Mouse (Mus musculus) intestine, embryonic 14.5 days (tissue): Measurements from ENCODE around the gene Sap30bp. TPM values are rescaled to one million over a fixed set of nuclear protein-coding genes. Genes with fewer than 3 reads are reported as not detected.
A peak's percentile ranks its signal among the peaks of the same experiment; 100 is the strongest.

Experiments
- ATAC-seq: fragments of 200-750 bp; cut with Nextera tagmentation; replicated peaks from 2 replicates; pipeline ENCODE4 v1.8.0; 2017; ENCODE audit warnings: low read depth, moderate number of reproducible peaks, moderate TSS enrichment, moderate library complexity; ENCODE audit not compliant: low FRiP score, low TSS enrichment
- DNase-seq: peaks from one replicate; pipeline ENCODE4 v3.0.0-alpha.2; 2018; ENCODE audit warnings: low spot score
- H3K27ac ChIP-seq: fragments of 300-500 bp; sonication (generic); 2 replicates; pipeline ENCODE4 v1.5.1; 2014; ENCODE audit warnings: low read depth, mild to moderate bottlenecking, control low read depth
- H3K27me3 ChIP-seq: fragments of 300-500 bp; sonication (generic); replicated peaks from 2 replicates; pipeline ENCODE4 v1.6.1; 2014; ENCODE audit warnings: low read length, control low read depth; ENCODE audit not compliant: control insufficient read depth, insufficient read depth
- H3K36me3 ChIP-seq: fragments of 300-500 bp; sonication (generic); 2 replicates; pipeline ENCODE4 v1.6.1; 2014; ENCODE audit warnings: low read length, control low read depth; ENCODE audit not compliant: control insufficient read depth, insufficient read depth
- H3K4me1 ChIP-seq: fragments of 300-500 bp; sonication (generic); replicated peaks from 2 replicates; pipeline ENCODE4 v1.6.1; 2014; ENCODE audit warnings: low read length, control low read depth, mixed read lengths; ENCODE audit not compliant: control insufficient read depth, insufficient read depth
- H3K4me2 ChIP-seq: fragments of 300-500 bp; sonication (generic); 2 replicates; pipeline ENCODE4 v1.6.1; 2014; ENCODE audit warnings: low read length
- H3K4me3 ChIP-seq: fragments of 300-500 bp; sonication (generic); 2 replicates; pipeline ENCODE4 v1.5.1; 2014; ENCODE audit warnings: low read depth, low read length, control low read depth, mixed read lengths
- H3K9ac ChIP-seq: fragments of 300-500 bp; sonication (generic); 2 replicates; pipeline ENCODE4 v1.6.1; 2014; ENCODE audit warnings: mild to moderate bottlenecking, low read length
- H3K9me3 ChIP-seq: fragments of 300-500 bp; sonication (generic); 2 replicates; pipeline ENCODE4 v1.6.1; 2016; ENCODE audit warnings: low read length, control low read depth; ENCODE audit not compliant: control insufficient read depth
- WGBS: fragments of 180-500 bp; shearing (Covaris S2); extraction: QIAGEN DNeasy Blood & Tissue Kit; methylation state at CpG from one replicate; pipeline ENCODE4 v1.1.7; 2014; 5-methylcytosine and 5-hydroxymethylcytosine counted together
- polyA plus RNA-seq: library from polyadenylated mRNA; unstranded; fragments of >200 nt; fragmentation: Nextera tagmentation; extraction: Ambion mirVana; gene quantifications from 2 replicates; pipeline ENCODE4 v1.2.1, GENCODE M21; 2014

Sap30bp gene
- polyA plus RNA-seq, 1 experiment from 2014 or later, result 37.3 TPM

- Histone ChIP-seq H3K4me1 (peaks cover 27% of the 10 kb centered on the region), H3K4me3 (no peak overlapping the region), H3K9me3 (no peaks in the 10 kb centered on the region), H3K27me3 (no peaks in the 10 kb centered on the region), H3K27ac (peak overlapping the region; percentile 43; the same call in 1 of the 2 replicates), H3K36me3 (no peaks in the 10 kb centered on the region), H3K9ac (no peak overlapping the region), H3K4me2 (no peak overlapping the region)
- peak; percentile 54 for DNase-seq
- 53% methylated on average over 11 of the region's 11 CpGs for WGBS
- ATAC-seq, result peak; percentile 43; the same call in 1 of the 2 replicates
Measured at GRCm38 (mm10) chr11:115903384-115904230, 29.5 kb upstream of the Sap30bp start.

DNA sequence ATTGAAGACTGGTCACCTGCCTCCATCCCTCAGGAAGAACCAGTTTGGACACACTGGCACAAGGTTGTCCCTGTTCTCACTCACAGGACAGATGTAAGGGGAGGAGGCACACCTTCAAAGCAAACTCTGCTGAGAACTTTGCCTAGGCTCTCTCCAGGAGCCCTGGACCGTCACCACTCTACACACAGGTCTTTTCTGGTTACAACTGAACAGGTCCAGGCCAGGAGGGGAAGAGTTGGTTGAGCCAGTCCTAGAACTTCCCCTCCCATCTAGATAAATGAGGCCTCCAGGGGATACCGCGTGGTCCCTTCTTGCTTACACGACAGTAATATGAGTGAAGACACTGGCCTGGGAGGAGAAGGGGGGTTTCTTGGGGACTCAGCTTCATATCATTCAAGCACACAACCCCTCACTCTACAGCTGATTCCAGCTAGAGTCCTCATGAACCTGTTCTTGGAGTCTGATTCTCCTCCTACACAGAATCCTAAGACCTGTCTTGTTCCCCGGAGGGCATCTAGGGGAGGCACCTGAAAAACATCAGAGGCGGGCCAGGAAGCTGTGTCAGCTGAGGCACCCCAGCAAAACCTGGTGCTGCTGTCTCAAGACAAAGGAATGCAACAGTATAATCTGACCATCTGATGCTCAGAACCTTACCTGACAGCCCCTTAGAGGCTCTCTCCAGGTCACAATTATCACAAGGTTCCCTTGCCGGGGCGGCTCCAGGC is 28.7 kb upstream of the Sap30bp start:
- Histone ChIP-seq H3K9me3 (no peaks in the 10 kb centered on the region), H3K9ac (no peak overlapping the region), H3K27me3 (no peaks in the 10 kb centered on the region), H3K4me1 (peaks cover 27% of the 10 kb centered on the region), H3K27ac (peak overlapping the region; percentile 43), H3K4me2 (no peak overlapping the region), H3K4me3 (no peak overlapping the region), H3K36me3 (no peaks in the 10 kb centered on the region)
- 65% methylated on average over 8 of the region's 8 CpGs for WGBS
- DNase-seq (no peak), ATAC-seq (no peak)

DNA sequence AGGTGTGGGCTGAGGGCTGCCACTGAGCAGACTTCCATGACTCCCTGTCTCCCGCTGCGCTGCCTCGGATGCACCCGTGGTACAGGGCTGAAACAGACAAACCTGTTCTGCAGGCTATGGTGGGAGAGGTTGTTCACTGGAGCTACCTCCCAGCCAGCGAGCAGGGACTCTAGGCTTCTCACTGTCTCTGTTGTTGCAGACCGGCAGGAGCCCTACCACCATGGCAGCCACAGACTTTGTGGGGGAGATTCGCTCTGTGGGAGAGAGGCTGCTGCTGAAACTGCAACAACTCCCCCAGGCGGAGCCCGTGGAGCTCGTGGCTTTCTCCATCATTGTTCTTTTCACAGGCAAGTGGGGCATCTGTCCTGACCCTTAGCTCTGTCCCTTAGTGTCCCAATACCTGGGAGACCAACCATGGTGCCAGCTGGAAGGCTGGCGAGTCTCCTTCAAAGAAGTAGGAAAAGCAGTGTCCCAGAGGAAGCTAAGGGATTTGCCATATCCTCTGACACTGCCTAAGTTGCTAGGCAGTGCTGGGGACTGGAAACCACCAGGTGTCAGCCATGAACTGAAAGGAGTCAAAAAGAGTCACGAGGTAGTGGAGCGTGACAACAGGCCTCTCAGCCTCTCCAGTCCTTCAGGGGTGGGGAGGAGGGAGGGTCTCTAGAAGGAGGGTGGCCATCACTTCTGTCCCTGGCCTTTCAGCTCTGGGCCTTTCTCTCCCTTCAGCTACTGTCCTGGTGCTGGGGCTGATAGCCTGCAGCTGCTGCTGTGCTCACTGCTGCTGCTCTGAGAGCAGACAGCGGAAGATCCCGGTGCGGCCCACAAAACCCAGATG is 27.9 kb upstream of the Sap30bp start:
- Histone ChIP-seq H3K27me3 (no peaks in the 10 kb centered on the region), H3K4me3 (no peak overlapping the region), H3K4me2 (no peak overlapping the region), H3K27ac (peak overlapping the region; percentile 3; the same call in 1 of the 2 replicates), H3K4me1 (peaks cover 20% of the 10 kb centered on the region), H3K9ac (no peak overlapping the region), H3K9me3 (no peaks in the 10 kb centered on the region), H3K36me3 (no peaks in the 10 kb centered on the region; the same call in 1 of the 2 replicates)
- DNase-seq (peak; percentile 62), ATAC-seq (peak; percentile 37; the same call in 1 of the 2 replicates)
- 57% methylated on average over 16 of the region's 16 CpGs for WGBS

DNA sequence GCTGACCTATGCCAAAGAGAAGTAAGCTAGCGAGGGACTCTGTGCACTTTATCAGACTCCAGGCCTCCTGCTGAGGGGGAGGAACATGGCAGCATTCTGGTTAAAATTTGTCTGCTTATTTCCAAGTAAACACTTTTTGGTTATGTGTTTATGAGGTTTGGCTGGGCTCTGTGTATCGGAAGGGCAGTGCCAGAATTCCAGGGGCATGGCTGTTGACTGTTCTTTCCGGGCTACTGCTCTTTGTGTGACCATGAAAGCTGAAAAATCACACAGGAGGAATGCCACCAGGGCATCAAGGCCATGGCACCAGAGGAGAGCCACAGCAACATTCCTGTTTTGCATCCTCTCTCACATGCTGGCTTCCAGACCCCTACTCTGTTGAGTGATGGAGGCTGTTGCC is 27.0 kb upstream of the Sap30bp start:
- no peak for ATAC-seq
- DNase-seq, result no peak
- no peaks in the 10 kb centered on the region; the same call in 1 of the 2 replicates for H3K36me3 ChIP-seq
- no peak overlapping the region for H3K4me2 ChIP-seq
- H3K4me3 ChIP-seq, result no peak overlapping the region
- no peak overlapping the region for H3K9ac ChIP-seq
- H3K4me1 ChIP-seq, result peaks cover 15% of the 10 kb centered on the region
- no peaks in the 10 kb centered on the region for H3K9me3 ChIP-seq
- no peaks in the 10 kb centered on the region for H3K27me3 ChIP-seq
- WGBS, result 76% methylated on average over 3 of the region's 3 CpGs
- H3K27ac ChIP-seq, result no peak overlapping the region

DNA sequence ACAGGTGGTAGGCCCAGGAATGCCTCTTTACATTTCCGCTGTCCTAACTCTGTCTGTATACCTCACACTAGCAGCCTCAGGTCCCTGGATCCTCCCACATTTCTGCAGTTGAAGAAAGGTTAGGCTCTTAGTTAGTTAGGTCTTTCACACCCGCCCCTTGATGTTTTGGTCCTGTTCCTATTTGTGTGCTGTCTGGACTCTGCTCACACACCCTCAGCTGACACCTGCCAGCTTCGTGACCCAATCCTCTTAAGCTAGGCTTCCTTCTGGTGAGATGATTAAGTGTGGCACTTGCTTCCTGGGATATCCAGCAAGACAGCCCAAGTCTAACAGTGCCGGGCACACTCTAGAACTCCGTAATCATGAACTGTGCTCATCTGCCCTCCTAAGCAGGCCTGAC is 26.6 kb upstream of the Sap30bp start:
- WGBS, result 91% methylated on average over 5 of the region's 5 CpGs
- H3K36me3 ChIP-seq, result no peaks in the 10 kb centered on the region; the same call in 1 of the 2 replicates
- H3K4me2 ChIP-seq, result no peak overlapping the region
- no peak overlapping the region for H3K9ac ChIP-seq
- H3K9me3 ChIP-seq, result no peaks in the 10 kb centered on the region
- ATAC-seq, result no peak
- no peak for DNase-seq
- H3K4me3 ChIP-seq, result no peak overlapping the region
- no peak overlapping the region for H3K27ac ChIP-seq
- peaks cover 15% of the 10 kb centered on the region for H3K4me1 ChIP-seq
- H3K27me3 ChIP-seq, result no peaks in the 10 kb centered on the region

GRCm38 (mm10) chr11:115911134-115911561 is 21.9 kb upstream of the Sap30bp start:
- peak overlapping the region; percentile 89 for H3K27ac ChIP-seq
- ATAC-seq (no peak; the same call in 1 of the 2 replicates), DNase-seq (no peak)
- no peak overlapping the region for H3K9ac ChIP-seq
- H3K4me2 ChIP-seq, result no peak overlapping the region
- H3K4me1 ChIP-seq, result no peaks in the 10 kb centered on the region
- H3K36me3 ChIP-seq, result peaks cover 16% of the 10 kb centered on the region
- H3K27me3 ChIP-seq, result no peaks in the 10 kb centered on the region
- no peak overlapping the region for H3K4me3 ChIP-seq
- H3K9me3 ChIP-seq, result no peaks in the 10 kb centered on the region
- 79% methylated on average over 5 of the region's 5 CpGs for WGBS

GRCm38 (mm10) chr11:115911632-115912376 is 21.3 kb upstream of the Sap30bp start, which contains the start of gene Smim6:
Gene Smim6 (plus strand): TSS chr11:115912017.
- H3K4me2 ChIP-seq, result peak within 1 kb of the TSS; percentile 41
- H3K27ac ChIP-seq, result peak within 1 kb of the TSS; percentile 89
- no peaks in the 10 kb centered on the region for H3K4me1 ChIP-seq
- H3K4me3 ChIP-seq, result peak within 1 kb of the TSS; percentile 24
- H3K36me3 ChIP-seq, result peaks cover 16% of the 10 kb centered on the region
- WGBS, result 53% methylated on average over 11 of the region's 11 CpGs
- no peaks in the 10 kb centered on the region for H3K27me3 ChIP-seq
- ATAC-seq (peak; percentile 88), DNase-seq (peak; percentile 73)
- no peak within 1 kb of the TSS for H3K9ac ChIP-seq
- no peaks in the 10 kb centered on the region for H3K9me3 ChIP-seq
